In genomic region chr3:66480718-66481117, GRCm38 (mm10) we compare ENCODE assay signal across 11 mouse cellular contexts.
DNase-seq lines count a peak whose midpoint lies in the region; ATAC-seq and TF ChIP-seq lines count a peak whose summit lies in the region.
"Had no signal": no experiment of that assay in that cellular context is flagged by ENCODE, and none has a peak within 500 bp of the region (broad histone marks: within the 10 kb centered on the region; RNA-seq: fewer than 3 reads in every experiment).

No protein-coding gene starts in this region.

- H3K36me3 ChIP-seq in heart, embryonic 13.5 days: no peaks in the 10 kb centered on the region
- no peaks in the 10 kb centered on the region for H3K36me3 ChIP-seq in forebrain, postnatal 0 days (ENCODE audit: insufficient read depth)
- no peaks in the 10 kb centered on the region for H3K36me3 ChIP-seq in liver, postnatal 0 days (replicated peaks; ENCODE audit: insufficient read depth, low read length)

- H3K4me1 ChIP-seq in heart, embryonic 13.5 days: peaks cover 50% of the 10 kb centered on the region
- 0 out of 2 replicates have a peak, but pooled peaks cover 4% of the 10 kb centered on the region for H3K4me1 ChIP-seq in forebrain, postnatal 0 days (ENCODE audit: insufficient read depth)
- 0 out of 2 replicates have a peak, but pooled peaks cover 3% of the 10 kb centered on the region for H3K4me1 ChIP-seq in liver, postnatal 0 days (ENCODE audit: insufficient read depth)

- TF ChIP-seq CTCF in forebrain, postnatal 0 days (IDR thresholded peaks at IDR 0.05; ENCODE audit: low read depth): no peak
- TF ChIP-seq CTCF in liver, postnatal 0 days (IDR thresholded peaks at IDR 0.05; ENCODE audit: low read depth): no peak

- ATAC-seq in heart, embryonic 13.5 days (ENCODE audit: extremely low read depth, insufficient number of reproducible peaks, low FRiP score, low TSS enrichment): peak; percentile 73
- ATAC-seq in forebrain, postnatal 0 days: peak; percentile 77
- ATAC-seq in liver, postnatal 0 days: no peak

- no peak overlapping the region for H3K4me3 ChIP-seq in heart, embryonic 13.5 days
- no peak overlapping the region for H3K4me3 ChIP-seq in forebrain, postnatal 0 days (ENCODE audit: low read depth, low read length)
- no peak overlapping the region for H3K4me3 ChIP-seq in liver, postnatal 0 days (ENCODE audit: low read depth, low read length)
- H3K4me3 ChIP-seq: megakaryocyte, embryonic 14.5 days had no signal

- H3K27me3 ChIP-seq in heart, embryonic 13.5 days (replicated peaks): no peaks in the 10 kb centered on the region
- no peaks in the 10 kb centered on the region for H3K27me3 ChIP-seq in forebrain, postnatal 0 days (ENCODE audit: insufficient read depth, low read length)
- H3K27me3 ChIP-seq in liver, postnatal 0 days (ENCODE audit: insufficient read depth, low read length): no peaks in the 10 kb centered on the region
- H3K27me3 ChIP-seq: megakaryocyte, embryonic 14.5 days had no signal

- DNase-seq in heart, adult 8-10 months (ENCODE audit: low spot score): no peak
- peak; percentile 42 for DNase-seq in MN1 (ENCODE audit: low spot score)
- DNase-seq in forebrain, postnatal 0 days: peak; percentile 61
- peak; percentile 0 for DNase-seq in lung, postnatal 25 days (ENCODE audit: low spot score)
- DNase-seq in thymus, postnatal 4 days: no peak
- no peak for DNase-seq in liver, postnatal 0 days
- no peak for DNase-seq in adrenal gland, postnatal 4 days (ENCODE audit: low spot score in 2 of 2)
- DNase-seq: kidney, adult 18-20 months; thymus, postnatal 36 days had no signal

- peak overlapping the region; percentile 8; the same call in 1 of the 2 replicates for H3K4me2 ChIP-seq in heart, embryonic 13.5 days
- no peak overlapping the region for H3K4me2 ChIP-seq in forebrain, postnatal 0 days (ENCODE audit: low read depth)
- no peak overlapping the region for H3K4me2 ChIP-seq in liver, postnatal 0 days (ENCODE audit: low read depth, low read length)

- H3K27ac ChIP-seq in heart, embryonic 13.5 days (replicated peaks): peak overlapping the region; percentile 89
- no peak overlapping the region for H3K27ac ChIP-seq in forebrain, postnatal 0 days (ENCODE audit: low read depth, low read length)
- H3K27ac ChIP-seq in liver, postnatal 0 days (ENCODE audit: low read depth): no peak overlapping the region

- no peaks in the 10 kb centered on the region for H3K9me3 ChIP-seq in heart, embryonic 13.5 days
- no peaks in the 10 kb centered on the region for H3K9me3 ChIP-seq in forebrain, postnatal 0 days (ENCODE audit: low read length)
- no peaks in the 10 kb centered on the region for H3K9me3 ChIP-seq in liver, postnatal 0 days (ENCODE audit: low read length)
- H3K9me3 ChIP-seq: megakaryocyte, embryonic 14.5 days had no signal

- H3K9ac ChIP-seq in heart, embryonic 13.5 days: no peak overlapping the region
- no peak overlapping the region for H3K9ac ChIP-seq in forebrain, postnatal 0 days
- H3K9ac ChIP-seq in liver, postnatal 0 days (replicated peaks): no peak overlapping the region

- 17% methylated on average over 6 of the region's 6 CpGs for WGBS in heart, embryonic 13.5 days
- WGBS in forebrain, postnatal 0 days: 25% methylated on average over 6 of the region's 6 CpGs
- WGBS in liver, postnatal 0 days (ENCODE audit: insufficient replicate concordance): 66% methylated on average over 6 of the region's 6 CpGs

- TF ChIP-seq EP300 in liver, postnatal 0 days (IDR thresholded peaks at IDR 0.05; ENCODE audit: low read depth): no peak

Comparison
In these comparisons a context has a peak if more than half of its experiments do, and no peak if none do; other contexts are left out.
1. DNase-seq: peak in MN1 (single experiment), forebrain, postnatal 0 days (single experiment) and lung, postnatal 25 days (single experiment); none in heart, adult 8-10 months (single experiment), thymus, postnatal 4 days (single experiment), liver, postnatal 0 days (single experiment) and adrenal gland, postnatal 4 days (0 of 2).